Mouse (Mus musculus): ENCODE results near the gene Nbas.

The Nbas gene

GRCm38 (mm10) chr12:13615661-13616060 lies 346.7 kb downstream of the Nbas start:
- DNase-seq (ENCODE audit: inconsistent ontology term), result no peak

GRCm38 (mm10) chr12:13622150-13622822 lies 353.4 kb downstream of the Nbas start:
- DNase-seq (ENCODE audit: inconsistent ontology term), result no peak

- no peak for DNase-seq (ENCODE audit: inconsistent ontology term)
Observed at GRCm38 (mm10) chr12:13626803-13627706, 358.1 kb downstream of the Nbas start.
